Comparison of ENCODE assay signal across 9 mouse cellular contexts in the genomic region with DNA sequence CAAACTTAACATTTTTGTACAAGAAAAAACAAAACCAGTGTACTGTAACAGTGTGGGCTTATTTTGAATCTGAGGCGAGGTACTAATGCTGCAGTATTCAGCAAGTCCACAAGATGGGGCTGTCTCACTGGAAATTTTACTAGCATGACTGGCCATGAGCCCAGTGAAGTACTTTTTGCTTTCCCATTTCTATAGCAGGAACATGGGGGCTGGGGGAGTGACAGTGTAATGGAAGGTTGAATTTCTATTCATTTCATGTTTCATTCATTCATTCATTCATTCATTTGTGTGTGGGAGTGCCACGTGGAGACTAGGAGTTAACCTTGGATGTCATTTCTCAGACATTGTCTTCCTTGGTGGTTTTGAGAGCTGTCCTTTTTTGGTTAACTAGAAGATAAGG. TPM values are rescaled to one million over a fixed set of nuclear protein-coding genes. Genes with fewer than 3 reads are reported as not detected.
DNase-seq lines count a peak whose midpoint lies in the region; ATAC-seq lines count a peak whose summit lies in the region.
"Had no signal": no experiment of that assay in that cellular context is flagged by ENCODE, and none has a peak within 500 bp of the region (broad histone marks: within the 10 kb centered on the region; RNA-seq: fewer than 3 reads in every experiment).

No protein-coding gene starts in this region.

- H3K4me3 ChIP-seq in forebrain, embryonic 12.5 days (replicated peaks) = no peak overlapping the region
- H3K4me3 ChIP-seq in hindbrain, embryonic 14.5 days (replicated peaks; ENCODE audit: low read length) = no peak overlapping the region
- H3K4me3 ChIP-seq: myocyte had no signal

- no peak overlapping the region for H3K9ac ChIP-seq in forebrain, embryonic 12.5 days
- no peak overlapping the region for H3K9ac ChIP-seq in hindbrain, embryonic 14.5 days

- 27% methylated on average over 2 of the region's 2 CpGs for WGBS in forebrain, embryonic 12.5 days
- 29% methylated on average over 2 of the region's 2 CpGs for WGBS in hindbrain, embryonic 14.5 days

- 0 out of 2 replicates have a peak, but pooled peaks cover 5% of the 10 kb centered on the region for H3K36me3 ChIP-seq in forebrain, embryonic 12.5 days (replicated peaks)
- H3K36me3 ChIP-seq in hindbrain, embryonic 14.5 days (replicated peaks; ENCODE audit: control insufficient read depth, insufficient read depth) = peaks cover 76% of the 10 kb centered on the region

- intact Hi-C loops in left cerebral cortex, postnatal 14 days (cut with DNase I) = loop anchor here (5.0 to 10.0 kb wide), 2 partner anchors 1047 to 1250 kb away; no protein-coding TSS in a partner anchor

- no peaks in the 10 kb centered on the region for H3K27me3 ChIP-seq in forebrain, embryonic 12.5 days
- H3K27me3 ChIP-seq in hindbrain, embryonic 14.5 days (ENCODE audit: control insufficient read depth, insufficient read depth, low read length) = no peaks in the 10 kb centered on the region

- H3K9me3 ChIP-seq in forebrain, embryonic 12.5 days = no peaks in the 10 kb centered on the region
- no peaks in the 10 kb centered on the region for H3K9me3 ChIP-seq in hindbrain, embryonic 14.5 days (ENCODE audit: control insufficient read depth, low read length)

- peak; percentile 38 to 48 for DNase-seq in urinary bladder, postnatal 36 days (ENCODE audit: low spot score in 2 of 2)
- no peak for DNase-seq in urinary bladder, postnatal 10 days (ENCODE audit: low spot score)
- DNase-seq in c-Kit-positive CD71-positive TER-119-positive erythroid progenitor cells, embryonic 14.5 days (ENCODE audit: low spot score) = peak; percentile 37
- DNase-seq in hindbrain, embryonic 14.5 days (ENCODE audit: low spot score) = peak; percentile 79
- peak; percentile 83 to 85 for DNase-seq in left cerebral cortex, postnatal 14 days (ENCODE audit: low spot score in 2 of 2)
- DNase-seq in natural killer cell, adult 2 months (ENCODE audit: low spot score in 2 of 2) = peak; percentile 23 to 37
- DNase-seq in thymus, postnatal 25 days = peak; percentile 58

- no peak overlapping the region for H3K4me2 ChIP-seq in forebrain, embryonic 12.5 days
- no peak overlapping the region for H3K4me2 ChIP-seq in hindbrain, embryonic 14.5 days (replicated peaks)

- peak; percentile 20; the same call in 1 of the 2 replicates for ATAC-seq in forebrain, embryonic 12.5 days (ENCODE audit: low FRiP score)
- ATAC-seq in hindbrain, embryonic 14.5 days (ENCODE audit: low FRiP score) = no peak

- no peak overlapping the region for H3K27ac ChIP-seq in forebrain, embryonic 12.5 days
- H3K27ac ChIP-seq in hindbrain, embryonic 14.5 days = no peak overlapping the region

- H3K4me1 ChIP-seq in forebrain, embryonic 12.5 days = no peaks in the 10 kb centered on the region
- no peaks in the 10 kb centered on the region for H3K4me1 ChIP-seq in hindbrain, embryonic 14.5 days (replicated peaks; ENCODE audit: control insufficient read depth, insufficient read depth, low read length)

RNA-seq across cellular contexts. Expression of a gene that starts 52.7 kb away (rescaled TPM):
- polyA plus RNA-seq in forebrain, embryonic 12.5 days (2016; fragmentation: Nextera tagmentation; extraction: Ambion mirVana) = 80.0 and 88.1 TPM in 2 replicates
- polyA plus RNA-seq in hindbrain, embryonic 14.5 days (2014; fragmentation: Nextera tagmentation; extraction: Ambion mirVana) = 174 and 189 TPM in 2 replicates
- 100 to 1,000 TPM; 281 to 285 TPM for total RNA-seq in left cerebral cortex, postnatal 14 days (2021)
